In genomic region chr9:96726336-96727131, GRCm38 (mm10) we compare ENCODE assay signal across 10 mouse cellular contexts. TPM values are rescaled to one million over a fixed set of nuclear protein-coding genes. Genes with fewer than 3 reads are reported as not detected.
A peak's percentile ranks its signal among the peaks of the same experiment; 100 is the strongest.
DNase-seq lines count a peak whose midpoint lies in the region; ATAC-seq and TF ChIP-seq lines count a peak whose summit lies in the region.
"Had no signal": no experiment of that assay in that cellular context is flagged by ENCODE, and none has a peak within 500 bp of the region (broad histone marks: within the 10 kb centered on the region; RNA-seq: fewer than 3 reads in every experiment).

No protein-coding gene starts in this region.

- no peak for TF ChIP-seq CTCF in lung, postnatal 0 days (IDR thresholded peaks at IDR 0.05)

- no peak overlapping the region for H3K4me3 ChIP-seq in lung, postnatal 0 days (ENCODE audit: low read depth, low read length)
- H3K4me3 ChIP-seq in hindbrain, embryonic 11.5 days (ENCODE audit: low read depth, low read length), result no peak overlapping the region
- peak overlapping the region; percentile 3; the same call in 1 of the 2 replicates for H3K4me3 ChIP-seq in neural tube, embryonic 15.5 days (replicated peaks)

- no peaks in the 10 kb centered on the region for H3K9me3 ChIP-seq in lung, postnatal 0 days (ENCODE audit: low read length)
- H3K9me3 ChIP-seq in hindbrain, embryonic 11.5 days (ENCODE audit: control insufficient read depth, low read length), result no peaks in the 10 kb centered on the region
- H3K9me3 ChIP-seq in neural tube, embryonic 15.5 days (replicated peaks), result no peaks in the 10 kb centered on the region

- H3K27me3 ChIP-seq in lung, postnatal 0 days (replicated peaks; ENCODE audit: insufficient read depth, low read length), result no peaks in the 10 kb centered on the region
- no peaks in the 10 kb centered on the region for H3K27me3 ChIP-seq in hindbrain, embryonic 11.5 days (ENCODE audit: control insufficient read depth, insufficient read depth, low read length)
- H3K27me3 ChIP-seq in neural tube, embryonic 15.5 days (replicated peaks), result no peaks in the 10 kb centered on the region

- no peaks in the 10 kb centered on the region for H3K36me3 ChIP-seq in lung, postnatal 0 days (ENCODE audit: insufficient read depth, low read length)
- no peaks in the 10 kb centered on the region for H3K36me3 ChIP-seq in hindbrain, embryonic 11.5 days (ENCODE audit: control insufficient read depth, insufficient read depth, low read length)
- H3K36me3 ChIP-seq in neural tube, embryonic 15.5 days, result no peaks in the 10 kb centered on the region

- TF ChIP-seq EP300 in lung, postnatal 0 days (IDR thresholded peaks at IDR 0.05), result no peak

- 72% methylated on average over 14 of the region's 14 CpGs for WGBS in lung, postnatal 0 days
- WGBS in hindbrain, embryonic 11.5 days, result 48% methylated on average over 14 of the region's 14 CpGs
- 37% methylated on average over 14 of the region's 14 CpGs for WGBS in neural tube, embryonic 15.5 days

- peaks cover 19% of the 10 kb centered on the region for H3K4me1 ChIP-seq in lung, postnatal 0 days (ENCODE audit: insufficient read depth, low read depth, low read length)
- peaks cover 2% of the 10 kb centered on the region; the same call in 1 of the 2 replicates for H3K4me1 ChIP-seq in hindbrain, embryonic 11.5 days (replicated peaks; ENCODE audit: control insufficient read depth, insufficient read depth, low read length)
- H3K4me1 ChIP-seq in neural tube, embryonic 15.5 days, result peaks cover 41% of the 10 kb centered on the region

- DNase-seq in lung, postnatal 0 days (ENCODE audit: low spot score), result no peak
- no peak for DNase-seq in lung, postnatal 10 days
- DNase-seq in cerebellum, postnatal 10 days, result peak; percentile 69 to 75
- DNase-seq in hindbrain, embryonic 11.5 days (ENCODE audit: low spot score), result no peak
- no peak for DNase-seq in thymus, postnatal 0 days (ENCODE audit: low spot score)
- no peak for DNase-seq in right cerebral cortex, postnatal 36 days (ENCODE audit: low spot score in 2 of 2)
- DNase-seq: heart, adult 18-20 months; lung, postnatal 36 days; thymus, postnatal 4 days had no signal

- H3K9ac ChIP-seq in lung, postnatal 0 days (replicated peaks; ENCODE audit: low read depth), result no peak overlapping the region
- H3K9ac ChIP-seq in hindbrain, embryonic 11.5 days (ENCODE audit: low read depth, low read length), result no peak overlapping the region
- H3K9ac ChIP-seq in neural tube, embryonic 15.5 days (replicated peaks), result no peak overlapping the region; the same call in 1 of the 2 replicates

- no peak for ATAC-seq in lung, postnatal 0 days
- ATAC-seq in hindbrain, embryonic 11.5 days (ENCODE audit: low FRiP score), result 0 out of 2 replicates have a peak, but pooled peaks have one; percentile 50
- no peak for ATAC-seq in neural tube, embryonic 15.5 days (ENCODE audit: low FRiP score)

- peak overlapping the region; percentile 92 for H3K27ac ChIP-seq in lung, postnatal 0 days (ENCODE audit: low read length)
- peak overlapping the region; percentile 43; the same call in 1 of the 2 replicates for H3K27ac ChIP-seq in hindbrain, embryonic 11.5 days (ENCODE audit: low read depth, low read length)
- peak overlapping the region; percentile 97 for H3K27ac ChIP-seq in neural tube, embryonic 15.5 days (replicated peaks)

- no peak overlapping the region for H3K4me2 ChIP-seq in lung, postnatal 0 days (replicated peaks; ENCODE audit: low read depth, low read length)
- no peak overlapping the region for H3K4me2 ChIP-seq in hindbrain, embryonic 11.5 days (replicated peaks; ENCODE audit: low read depth, low read length)
- H3K4me2 ChIP-seq in neural tube, embryonic 15.5 days, result peak overlapping the region; percentile 60

RNA-seq across cellular contexts. Expression of gene Zbtb38, which starts 26.1 kb away (rescaled TPM):
- 31.8 and 32.5 TPM in 2 replicates for polyA plus RNA-seq in lung, postnatal 0 days (2015; fragmentation: Nextera tagmentation; extraction: Ambion mirVana)
- polyA plus RNA-seq in hindbrain, embryonic 11.5 days (2014; fragmentation: Nextera tagmentation; extraction: Ambion mirVana), result 11.1 and 14.3 TPM in 2 replicates
- polyA plus RNA-seq in neural tube, embryonic 15.5 days (2015; fragmentation: Nextera tagmentation; extraction: Ambion mirVana), result 48.0 and 52.3 TPM in 2 replicates
- 21.1 and 21.4 TPM in 2 replicates for polyA plus RNA-seq in thymus, postnatal 0 days (2015; fragmentation: Nextera tagmentation; extraction: Ambion mirVana)

Comparison
In these comparisons a context has a peak if more than half of its experiments do, and no peak if none do; other contexts are left out.
1. DNase-seq: peak in cerebellum, postnatal 10 days (2 of 2); none in lung, postnatal 0 days (single experiment), lung, postnatal 10 days (single experiment), hindbrain, embryonic 11.5 days (single experiment), thymus, postnatal 0 days (single experiment) and right cerebral cortex, postnatal 36 days (0 of 2).
2. H3K27ac ChIP-seq: peak in every context shown above with its lines; median percentile 97 in neural tube, embryonic 15.5 days; 92 in lung, postnatal 0 days; 43 in hindbrain, embryonic 11.5 days.